Mouse (Mus musculus): ENCODE measurements at regions not wholly inside any gene's neighbourhood (a gene's known extent, or its start where the extent isn't known, plus 50 kb on each side); places are given as distances from the start of the nearest gene placed in this dataset.
A peak's percentile ranks its signal among the peaks of the same experiment; 100 is the strongest.

GRCm38 (mm10) chrX:6261469-6261868 lies 59.1 kb downstream of the Bmp15 start:
- DNase-seq (ENCODE audit: low spot score in 2 of 2): peak in 1 of 2 experiments; percentile 4

- DNase-seq (ENCODE audit: low spot score in 2 of 2): no peak
Measured at GRCm38 (mm10) chrX:6258523-6258922, 62.0 kb downstream of the Bmp15 start.

- no peak for DNase-seq (ENCODE audit: low spot score in 2 of 2)
Measured at GRCm38 (mm10) chrX:6254058-6254457, 66.5 kb downstream of the Bmp15 start.

GRCm38 (mm10) chrX:6252873-6253272 lies 67.6 kb downstream of the Bmp15 start:
- DNase-seq (ENCODE audit: low spot score in 2 of 2): no peak
